Comparison of ENCODE assay signal across 8 mouse cellular contexts in the genomic region with DNA sequence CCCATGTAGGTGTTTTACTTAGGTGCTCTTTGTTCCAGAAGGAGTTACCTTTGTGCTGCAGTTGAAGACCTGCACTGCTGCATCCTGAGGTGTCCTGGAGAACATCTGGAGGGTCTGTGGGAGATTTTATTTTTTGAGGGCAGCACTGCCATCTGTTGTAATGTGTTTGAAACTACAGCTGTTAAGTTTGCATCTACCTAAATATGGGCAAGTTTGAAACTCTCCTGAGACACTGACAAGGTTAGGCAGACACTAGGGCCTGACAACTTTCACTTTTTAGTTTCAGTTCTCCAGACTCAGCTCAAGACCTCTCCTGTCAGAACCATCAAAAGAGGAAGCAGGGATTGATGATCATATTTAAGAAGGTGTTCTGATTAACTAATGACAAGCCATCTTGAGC. TPM values are rescaled to one million over a fixed set of nuclear protein-coding genes. Genes with fewer than 3 reads are reported as not detected.
DNase-seq lines count a peak whose midpoint lies in the region; ATAC-seq and TF ChIP-seq lines count a peak whose summit lies in the region.

No protein-coding gene starts in this region.

- no peak for ATAC-seq in heart, embryonic 11.5 days (replicated peaks; ENCODE audit: insufficient number of reproducible peaks, low FRiP score, low TSS enrichment)
- ATAC-seq in common myeloid progenitor, adult 5-6 weeks (replicated peaks; ENCODE audit: low read depth, poor library complexity, severe bottlenecking) = peak; percentile 33
- no peak for ATAC-seq in forebrain, embryonic 13.5 days

- H3K4me3 ChIP-seq in heart, embryonic 11.5 days (ENCODE audit: low read depth, low read length) = no peak overlapping the region
- no peak overlapping the region for H3K4me3 ChIP-seq in lung, adult 2 months (replicated peaks; ENCODE audit: extremely low read depth, low read depth, low read length)
- no peak overlapping the region for H3K4me3 ChIP-seq in forebrain, embryonic 13.5 days

- no peaks in the 10 kb centered on the region for H3K36me3 ChIP-seq in heart, embryonic 11.5 days (ENCODE audit: control insufficient read depth, insufficient read depth, low read length)
- no peaks in the 10 kb centered on the region for H3K36me3 ChIP-seq in forebrain, embryonic 13.5 days (ENCODE audit: poor library complexity, severe bottlenecking)

- no peak overlapping the region for H3K4me2 ChIP-seq in heart, embryonic 11.5 days
- H3K4me2 ChIP-seq in forebrain, embryonic 13.5 days = no peak overlapping the region

- no peaks in the 10 kb centered on the region for H3K27me3 ChIP-seq in heart, embryonic 11.5 days (ENCODE audit: control insufficient read depth, insufficient read depth, low read length)
- H3K27me3 ChIP-seq in forebrain, embryonic 13.5 days = no peaks in the 10 kb centered on the region

- no peak overlapping the region for H3K9ac ChIP-seq in heart, embryonic 11.5 days (ENCODE audit: low read depth, low read length)
- no peak overlapping the region for H3K9ac ChIP-seq in forebrain, embryonic 13.5 days

- peak; percentile 42 to 67 for DNase-seq in heart, adult 18-20 months
- DNase-seq in ovary, postnatal 14 days (ENCODE audit: low spot score) = peak; percentile 15
- DNase-seq in ovary, postnatal 10 days (ENCODE audit: low spot score) = no peak
- no peak for DNase-seq in lung, adult 2 months
- peak; percentile 13 to 19 for DNase-seq in thymus, postnatal 36 days

- H3K4me1 ChIP-seq in heart, embryonic 11.5 days (ENCODE audit: control insufficient read depth, insufficient read depth, low read length) = peaks cover 4% of the 10 kb centered on the region; the same call in 1 of the 2 replicates
- H3K4me1 ChIP-seq in lung, adult 2 months (ENCODE audit: control insufficient read depth, insufficient read depth, low read length) = peaks cover 6% of the 10 kb centered on the region; the same call in 1 of the 2 replicates
- peaks cover 17% of the 10 kb centered on the region for H3K4me1 ChIP-seq in forebrain, embryonic 13.5 days

- peak; percentile 31; the same call in 1 of the 2 replicates for TF ChIP-seq CTCF in lung, adult 2 months (IDR thresholded peaks at IDR 0.05; ENCODE audit: insufficient read depth, low read length)

- no peak overlapping the region for H3K27ac ChIP-seq in heart, embryonic 11.5 days (ENCODE audit: low read depth, low read length)
- no peak overlapping the region for H3K27ac ChIP-seq in forebrain, embryonic 13.5 days

- no peak for TF ChIP-seq POLR2A in lung, adult 2 months (IDR thresholded peaks at IDR 0.05; ENCODE audit: borderline replicate concordance, extremely low read depth, low read depth, low read length)

- no peaks in the 10 kb centered on the region for H3K9me3 ChIP-seq in heart, embryonic 11.5 days (replicated peaks; ENCODE audit: control insufficient read depth, low read length)
- no peaks in the 10 kb centered on the region; the same call in 1 of the 2 replicates for H3K9me3 ChIP-seq in forebrain, embryonic 13.5 days (replicated peaks)

RNA-seq across cellular contexts. Expression of gene Arl4a, which starts 2.2 kb away (rescaled TPM):
- total RNA-seq in heart, adult 18-20 months (2021) = 10 to 100 TPM; 22.6 to 31.0 TPM
- polyA plus RNA-seq in heart, embryonic 11.5 days (2014; fragmentation: Nextera tagmentation; extraction: Ambion mirVana) = 35.5 and 36.4 TPM in 2 replicates
- total RNA-seq in common myeloid progenitor, adult 5-6 weeks (2017) = 24.9 and 32.4 TPM in 2 replicates
- 7.6 and 7.7 TPM in 2 replicates for polyA plus RNA-seq in lung, adult 2 months (2012; rRNA removed)
- polyA plus RNA-seq in forebrain, embryonic 13.5 days (2015; fragmentation: Nextera tagmentation; extraction: Ambion mirVana) = 65.0 and 69.9 TPM in 2 replicates

Comparison
In these comparisons a context has a peak if more than half of its experiments do, and no peak if none do; other contexts are left out.
1. DNase-seq: peak in heart, adult 18-20 months (2 of 2), ovary, postnatal 14 days (single experiment) and thymus, postnatal 36 days (2 of 2); none in ovary, postnatal 10 days (single experiment) and lung, adult 2 months (single experiment).